Mouse (Mus musculus): ENCODE measurements around the gene Sost.

Gene Sost

GRCm38 (mm10) chr11:101937108-101937507 is 29.7 kb downstream of the Sost start:
- no peak for DNase-seq

- DNase-seq = no peak
Measured at GRCm38 (mm10) chr11:101936421-101936820, 30.4 kb downstream of the Sost start.

- no peak for DNase-seq
Measured at GRCm38 (mm10) chr11:101935743-101936142, 31.1 kb downstream of the Sost start.

GRCm38 (mm10) chr11:101931978-101932377 is 34.8 kb downstream of the Sost start:
- DNase-seq = no peak

GRCm38 (mm10) chr11:101928030-101928762 is 38.6 kb downstream of the Sost start:
- no peak for DNase-seq

GRCm38 (mm10) chr11:101926951-101927589 is 39.7 kb downstream of the Sost start:
- no peak for DNase-seq

- DNase-seq = no peak
Measured at GRCm38 (mm10) chr11:101925636-101926035, 41.2 kb downstream of the Sost start.

GRCm38 (mm10) chr11:101924441-101924976 is 42.3 kb downstream of the Sost start:
- no peak for DNase-seq

GRCm38 (mm10) chr11:101923988-101924387 is 42.8 kb downstream of the Sost start:
- DNase-seq = no peak

- DNase-seq = peak; percentile 55
Measured at GRCm38 (mm10) chr11:101921361-101921952, 45.4 kb downstream of the Sost start.

GRCm38 (mm10) chr11:101919660-101920059 is 47.2 kb downstream of the Sost start:
- peak; percentile 88 for DNase-seq

- DNase-seq = no peak
Measured at GRCm38 (mm10) chr11:101918609-101919008, 48.2 kb downstream of the Sost start.

- no peak for DNase-seq
Measured at GRCm38 (mm10) chr11:101916772-101917171, 50.0 kb downstream of the Sost start.

- no peak for DNase-seq
Measured at GRCm38 (mm10) chr11:101913591-101913990, 53.2 kb downstream of the Sost start.
